Mouse (Mus musculus) telencephalon, adult 2 months (tissue): ENCODE results near the gene Foxj1.
A peak's percentile ranks its signal among the peaks of the same experiment; 100 is the strongest.
"Not testable (repeated sequence)": the region's sequence is repeated elsewhere in the genome, so short reads cannot be mapped to it uniquely, and the experiment has no call there.

Experiments used
- DNase-seq: peaks from one replicate; pipeline ENCODE4 v3.0.0-alpha.2; 2011; ENCODE audit warnings: low read depth, low spot score

Foxj1 gene

GRCm38 (mm10) chr11:116335244-116336036 is at the start of gene Foxj1:
Gene Foxj1, minus strand, starts transcription at chr11:116335399.
- DNase-seq: peak; percentile 80

DNA sequence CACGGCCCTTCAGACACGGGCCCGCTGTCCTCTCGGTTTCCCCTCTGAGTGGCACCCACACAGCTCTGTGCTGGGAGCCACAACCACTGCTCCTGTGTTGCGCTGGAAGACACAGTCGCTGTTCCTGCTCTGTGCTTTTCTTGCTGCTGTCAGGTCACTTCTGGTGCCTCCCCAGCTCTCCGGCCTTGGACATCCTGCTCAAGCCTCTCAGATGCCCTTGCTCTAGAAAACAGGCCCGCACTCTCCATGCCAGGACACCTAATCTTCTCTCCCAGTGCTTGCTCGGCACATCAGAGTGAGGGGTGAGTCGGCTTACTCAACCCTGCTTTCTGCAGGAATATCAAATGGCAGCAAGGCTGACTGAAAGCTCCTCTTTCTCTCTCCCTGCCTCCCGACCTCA is 49.0 kb upstream of the Foxj1 start:
- DNase-seq: no peak

- not testable (repeated sequence) for DNase-seq
These were observed 47.9 kb upstream of the Foxj1 start for GRCm38 (mm10) chr11:116383070-116383469.

GRCm38 (mm10) chr11:116380767-116381166 is 45.6 kb upstream of the Foxj1 start:
- no peak for DNase-seq

GRCm38 (mm10) chr11:116379530-116379929 is 44.3 kb upstream of the Foxj1 start:
- no peak for DNase-seq

DNA sequence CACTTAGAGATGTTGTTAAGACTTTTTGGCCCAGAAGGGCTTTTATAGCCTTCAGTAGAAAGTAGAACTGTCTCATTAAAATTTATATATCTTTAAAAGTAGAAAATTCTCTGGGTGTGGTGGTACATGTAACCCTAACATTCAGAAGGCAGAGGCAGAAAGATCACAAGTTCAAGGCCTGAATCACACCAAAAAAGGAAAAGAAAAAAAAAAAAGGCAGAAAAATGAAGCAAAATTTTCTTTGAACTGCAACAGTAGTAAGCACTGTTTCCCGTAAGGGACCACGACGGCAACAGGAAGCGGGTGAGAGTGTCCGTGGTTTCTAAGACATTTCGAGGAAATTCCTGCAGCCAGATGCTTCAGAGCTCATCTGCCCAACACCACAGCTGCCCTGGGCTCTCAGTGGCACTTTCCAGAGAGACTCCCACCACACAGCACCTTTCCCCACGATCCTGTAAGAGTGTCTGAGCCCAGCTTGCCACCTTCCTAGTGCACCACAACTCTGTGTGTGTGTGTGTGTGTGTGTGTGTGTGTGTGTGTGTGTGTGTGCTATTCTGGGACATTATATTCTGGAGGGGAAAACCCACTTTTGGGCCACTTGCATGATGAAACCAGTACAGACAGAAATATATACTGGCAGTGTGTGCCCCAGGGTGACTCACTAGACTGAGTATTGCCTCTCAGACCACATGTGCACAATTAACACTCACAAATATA is 41.9 kb upstream of the Foxj1 start:
- no peak for DNase-seq

- DNase-seq: no peak
These were observed 36.8 kb upstream of the Foxj1 start for GRCm38 (mm10) chr11:116371894-116372450.

- no peak for DNase-seq
These were observed 34.4 kb upstream of the Foxj1 start for GRCm38 (mm10) chr11:116369633-116370032.

DNA sequence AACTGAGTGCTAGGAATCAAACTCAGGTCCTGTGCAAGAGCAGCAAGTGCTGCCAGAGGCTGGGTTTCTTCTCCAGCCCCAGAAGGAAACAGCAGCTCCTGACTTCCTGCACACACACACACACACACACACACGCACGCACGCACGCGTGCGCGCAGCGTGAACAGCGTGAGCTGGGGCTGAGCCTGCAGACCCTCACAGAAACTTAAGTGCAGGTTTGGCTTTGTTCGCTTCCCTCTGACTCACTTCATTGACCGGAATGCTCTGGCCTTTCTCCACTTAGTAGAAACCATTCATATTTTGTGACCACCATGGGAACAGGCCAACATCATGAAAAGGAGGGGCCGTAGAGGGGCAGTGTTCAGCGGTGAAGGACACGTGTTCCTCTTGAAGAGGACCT is 33.9 kb upstream of the Foxj1 start:
- DNase-seq: no peak

GRCm38 (mm10) chr11:116368116-116368515 is 32.9 kb upstream of the Foxj1 start:
- peak; percentile 50 for DNase-seq

GRCm38 (mm10) chr11:116366647-116367046 is 31.4 kb upstream of the Foxj1 start:
- no peak for DNase-seq

DNA sequence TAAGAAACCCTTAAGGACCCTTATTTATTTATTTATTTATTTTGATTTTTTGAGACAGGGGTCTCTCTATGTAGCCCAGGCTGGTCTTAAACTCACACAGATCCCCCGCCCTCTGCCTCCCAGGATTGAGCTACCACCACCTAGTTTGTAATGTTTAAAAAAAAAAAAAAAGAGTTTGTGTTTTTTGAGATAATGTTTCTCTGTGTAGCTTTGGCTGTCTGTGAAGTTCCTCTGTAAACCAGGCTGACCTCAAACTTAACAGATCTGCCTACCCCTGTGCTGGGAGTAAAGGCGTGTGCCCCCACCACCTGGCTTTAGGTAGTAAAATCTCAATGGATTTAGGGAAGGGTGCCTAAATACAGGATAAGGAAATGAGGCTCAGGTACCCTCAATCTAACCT is 30.9 kb upstream of the Foxj1 start:
- no peak for DNase-seq

- no peak for DNase-seq
These were observed 30.2 kb upstream of the Foxj1 start for GRCm38 (mm10) chr11:116365432-116365831.

GRCm38 (mm10) chr11:116362015-116362414 is 26.8 kb upstream of the Foxj1 start:
- no peak for DNase-seq

GRCm38 (mm10) chr11:116360915-116361314 is 25.7 kb upstream of the Foxj1 start:
- not testable (repeated sequence) for DNase-seq

GRCm38 (mm10) chr11:116359652-116360051 is 24.5 kb upstream of the Foxj1 start:
- no peak for DNase-seq

DNA sequence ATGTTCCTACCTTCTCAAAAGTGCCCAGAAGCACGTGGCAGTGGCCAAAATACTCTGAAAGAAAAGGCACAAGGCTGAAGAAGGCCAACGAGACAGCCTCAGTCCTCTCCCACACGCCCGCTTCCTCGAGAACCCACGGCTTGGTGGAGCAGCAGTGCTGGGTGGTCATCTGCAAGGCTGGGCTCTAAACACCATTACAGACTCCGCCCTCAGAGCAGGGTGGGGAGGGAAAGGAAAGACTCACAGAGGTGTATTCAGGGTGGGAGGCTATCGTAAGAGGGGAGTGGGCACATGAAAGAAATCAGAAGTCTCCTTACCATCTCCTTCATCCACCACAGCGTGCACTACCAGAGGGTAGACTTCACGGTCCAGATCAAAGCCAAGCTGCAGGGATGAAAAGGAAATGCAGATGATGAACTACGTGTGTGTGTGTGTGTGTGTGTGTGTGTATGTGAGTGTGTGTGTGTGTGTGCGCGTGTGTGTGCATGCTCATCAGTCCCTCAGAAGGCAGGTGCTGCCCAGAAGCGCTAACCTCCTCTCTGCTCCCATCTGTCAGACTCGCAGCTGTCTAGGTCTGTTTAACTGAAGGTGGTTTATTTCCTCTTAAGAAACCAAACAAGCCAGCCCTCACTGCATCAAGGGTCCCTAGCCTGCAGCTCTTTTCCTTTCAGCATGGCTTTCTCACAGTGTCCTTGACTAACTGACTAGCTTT is 23.9 kb upstream of the Foxj1 start:
- no peak for DNase-seq

GRCm38 (mm10) chr11:116354521-116354920 is 19.3 kb upstream of the Foxj1 start:
- DNase-seq: no peak

DNA sequence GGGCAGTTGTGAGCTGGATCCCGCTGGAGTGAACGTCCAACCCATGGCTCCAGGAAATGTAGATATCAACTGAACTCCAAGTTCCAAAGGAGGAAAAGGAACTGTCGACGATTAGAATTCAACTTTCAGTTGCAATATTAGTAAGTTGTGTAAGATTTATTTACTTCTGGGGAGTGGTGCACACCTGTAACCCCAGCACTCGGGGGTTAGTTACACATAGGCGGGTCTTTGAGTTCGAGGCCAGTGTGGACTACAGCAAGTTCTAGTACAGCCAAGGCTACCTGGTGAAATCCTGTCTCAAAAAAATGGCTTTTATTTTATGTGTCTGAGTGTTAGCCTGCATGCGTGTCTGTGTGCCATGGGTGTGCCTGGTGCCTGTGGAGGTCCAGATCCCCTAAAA is 18.3 kb upstream of the Foxj1 start:
- no peak for DNase-seq

DNA sequence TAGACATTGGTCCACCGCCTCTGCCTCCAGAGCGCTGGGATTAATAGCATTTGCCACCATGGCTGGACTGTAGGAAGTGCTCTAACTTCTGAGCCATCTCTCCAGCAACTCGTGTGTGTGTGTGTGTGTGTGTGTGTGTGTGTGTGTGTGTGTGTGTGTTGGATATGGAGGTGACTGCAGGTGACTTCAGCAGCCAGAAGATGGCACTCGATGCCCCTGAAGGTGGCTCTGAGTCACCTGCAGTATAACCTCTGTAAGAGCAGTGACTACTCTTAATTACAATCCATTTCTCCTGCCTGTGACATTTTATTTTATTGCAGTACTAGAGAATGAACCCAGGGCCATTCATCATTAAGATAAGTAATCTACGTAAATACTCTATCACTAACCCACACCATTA is 16.1 kb upstream of the Foxj1 start:
- DNase-seq: no peak

DNA sequence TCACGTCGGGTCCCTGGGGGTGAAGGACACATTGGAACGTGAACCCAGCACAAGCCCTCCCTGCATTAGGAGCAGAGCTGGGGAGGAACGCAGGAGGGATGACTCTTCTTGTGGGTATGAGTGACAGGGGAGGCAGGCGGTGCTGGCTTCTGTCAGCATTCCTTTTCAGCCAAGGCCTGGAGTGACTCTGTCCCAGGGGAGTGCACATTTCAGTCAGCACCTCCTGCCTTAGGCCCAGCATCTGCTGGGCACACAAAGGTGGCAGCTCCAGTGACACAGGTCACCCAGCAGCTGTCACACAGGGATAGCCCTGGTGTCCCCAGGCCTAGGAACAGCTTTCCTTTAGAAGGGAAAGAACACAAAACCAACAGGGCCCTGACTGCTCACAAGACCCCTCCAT is 12.8 kb upstream of the Foxj1 start:
- no peak for DNase-seq

GRCm38 (mm10) chr11:116347012-116347411 is 11.8 kb upstream of the Foxj1 start:
- DNase-seq: no peak
